Mouse (Mus musculus): ENCODE measurements around the gene P2ry6.

P2ry6 gene

GRCm38 (mm10) chr7:100942789-100943615 is 31.4 kb downstream of the P2ry6 start:
- peak; percentile 51 for DNase-seq (ENCODE audit: low read depth, low spot score)

- no peak for DNase-seq (ENCODE audit: low read depth, low spot score)
Measured at GRCm38 (mm10) chr7:100941169-100941568, 33.3 kb downstream of the P2ry6 start.

GRCm38 (mm10) chr7:100938106-100938505 is 36.3 kb downstream of the P2ry6 start:
- no peak for DNase-seq (ENCODE audit: low read depth, low spot score)

GRCm38 (mm10) chr7:100937481-100937880 is 37.0 kb downstream of the P2ry6 start:
- no peak for DNase-seq (ENCODE audit: low read depth, low spot score)

- DNase-seq (ENCODE audit: low read depth, low spot score) = no peak
Measured at GRCm38 (mm10) chr7:100933520-100933919, 40.9 kb downstream of the P2ry6 start.

GRCm38 (mm10) chr7:100932481-100933007 is 41.9 kb downstream of the P2ry6 start:
- DNase-seq (ENCODE audit: low read depth, low spot score) = peak; percentile 87

- peak; percentile 88 for DNase-seq (ENCODE audit: low read depth, low spot score)
Measured at GRCm38 (mm10) chr7:100931926-100932480, 42.4 kb downstream of the P2ry6 start, which contains the start of gene Arhgef17. Arhgef17 (minus strand) TSS chr7:100932107.

GRCm38 (mm10) chr7:100931316-100931925 is 43.0 kb downstream of the P2ry6 start:
- DNase-seq (ENCODE audit: low read depth, low spot score) = no peak

GRCm38 (mm10) chr7:100930619-100931315 is 43.7 kb downstream of the P2ry6 start:
- DNase-seq (ENCODE audit: low read depth, low spot score) = peak; percentile 52

GRCm38 (mm10) chr7:100929639-100930303 is 44.7 kb downstream of the P2ry6 start:
- DNase-seq (ENCODE audit: low read depth, low spot score) = no peak

- DNase-seq (ENCODE audit: low read depth, low spot score) = no peak
Measured at GRCm38 (mm10) chr7:100928456-100928855, 46.0 kb downstream of the P2ry6 start.

GRCm38 (mm10) chr7:100927287-100928000 is 47.0 kb downstream of the P2ry6 start:
- DNase-seq (ENCODE audit: low read depth, low spot score) = no peak

GRCm38 (mm10) chr7:100926311-100926923 is 48.0 kb downstream of the P2ry6 start:
- DNase-seq (ENCODE audit: low read depth, low spot score) = no peak

GRCm38 (mm10) chr7:100924674-100925445 is 49.6 kb downstream of the P2ry6 start:
- DNase-seq (ENCODE audit: low read depth, low spot score) = no peak

- no peak for DNase-seq (ENCODE audit: low read depth, low spot score)
Measured at GRCm38 (mm10) chr7:100924200-100924599, 50.2 kb downstream of the P2ry6 start.

- no peak for DNase-seq (ENCODE audit: low read depth, low spot score)
Measured at GRCm38 (mm10) chr7:100922907-100923306, 51.5 kb downstream of the P2ry6 start.

- DNase-seq (ENCODE audit: low read depth, low spot score) = no peak
Measured at GRCm38 (mm10) chr7:100921289-100921688, 53.2 kb downstream of the P2ry6 start.

GRCm38 (mm10) chr7:100919809-100920107 is 54.7 kb downstream of the P2ry6 start:
- peak; percentile 59 for DNase-seq (ENCODE audit: low read depth, low spot score)

GRCm38 (mm10) chr7:100919006-100919808 is 55.2 kb downstream of the P2ry6 start:
- no peak for DNase-seq (ENCODE audit: low read depth, low spot score)
